Mouse (Mus musculus) B cell, adult 62 days (primary cell): ENCODE data around the gene Calhm2. TPM values are rescaled to one million over a fixed set of nuclear protein-coding genes. Genes with fewer than 3 reads are reported as not detected.

ENCODE experiments used
- total RNA-seq: library from RNA; stranded (reverse); gene quantifications from 4 replicates; pipeline ENCODE4 v1.2.4, GENCODE M21; 2023

Calhm2 gene
- 42.7 to 48.6 TPM (median 43.9 TPM) in 4 replicates for total RNA-seq

GRCm38 (mm10) chr19:47137771-47138421 is at the start of gene Calhm2:
Gene Calhm2 (minus strand): TSS chr19:47138294.

GRCm38 (mm10) chr19:47178431-47179271 is 40.6 kb upstream of the Calhm2 start, which contains the start of gene Neurl1a:
Gene Neurl1a (plus strand): TSS chr19:47178820.

DNA sequence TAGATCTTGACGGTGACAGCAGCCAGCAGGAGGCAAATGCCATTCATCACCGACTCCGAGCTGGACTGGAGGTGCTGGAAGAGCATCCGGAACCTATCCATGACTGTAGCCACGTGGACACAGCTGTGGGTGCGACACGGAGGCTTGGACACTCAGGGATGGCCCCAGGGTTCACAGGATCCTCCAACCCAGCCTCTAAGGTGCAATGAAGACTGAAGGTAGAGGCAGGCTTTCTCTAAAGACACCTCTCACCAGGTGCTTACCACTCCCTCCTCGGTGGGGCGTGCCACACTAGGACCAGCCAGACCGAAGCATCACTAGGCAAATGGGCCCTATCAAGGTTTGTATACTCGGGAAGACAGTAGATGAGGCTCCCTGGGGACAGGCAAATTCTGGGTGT is 19.6 kb upstream of the Calhm2 start, which contains the start of gene Calhm3:
Calhm3 (minus strand) TSS at position 101 of the 400 bp plus-strand sequence.

DNA sequence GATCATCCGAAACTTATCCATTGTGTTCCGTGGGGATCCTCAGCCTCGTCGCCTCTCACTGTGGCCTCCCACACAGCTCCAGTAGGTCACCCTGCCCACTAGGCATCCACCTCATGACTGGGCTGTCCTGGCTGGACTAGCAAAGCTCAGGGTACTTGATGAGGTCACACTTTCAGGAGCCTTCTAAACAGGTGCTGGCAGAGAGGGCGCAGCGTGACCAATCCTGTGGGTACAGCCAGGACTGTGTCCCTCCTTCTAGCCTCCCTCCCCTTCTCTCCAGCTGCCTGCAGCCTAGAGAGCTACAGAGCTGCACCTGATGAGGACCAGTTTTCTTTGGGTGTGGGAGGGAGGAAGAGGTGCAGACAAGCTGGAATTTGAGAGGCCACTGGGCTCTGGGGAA is 6.1 kb upstream of the Calhm2 start, which contains the start of gene Calhm1:
Calhm1 (minus strand) TSS at position 101 of the 400 bp plus-strand sequence.

DNA sequence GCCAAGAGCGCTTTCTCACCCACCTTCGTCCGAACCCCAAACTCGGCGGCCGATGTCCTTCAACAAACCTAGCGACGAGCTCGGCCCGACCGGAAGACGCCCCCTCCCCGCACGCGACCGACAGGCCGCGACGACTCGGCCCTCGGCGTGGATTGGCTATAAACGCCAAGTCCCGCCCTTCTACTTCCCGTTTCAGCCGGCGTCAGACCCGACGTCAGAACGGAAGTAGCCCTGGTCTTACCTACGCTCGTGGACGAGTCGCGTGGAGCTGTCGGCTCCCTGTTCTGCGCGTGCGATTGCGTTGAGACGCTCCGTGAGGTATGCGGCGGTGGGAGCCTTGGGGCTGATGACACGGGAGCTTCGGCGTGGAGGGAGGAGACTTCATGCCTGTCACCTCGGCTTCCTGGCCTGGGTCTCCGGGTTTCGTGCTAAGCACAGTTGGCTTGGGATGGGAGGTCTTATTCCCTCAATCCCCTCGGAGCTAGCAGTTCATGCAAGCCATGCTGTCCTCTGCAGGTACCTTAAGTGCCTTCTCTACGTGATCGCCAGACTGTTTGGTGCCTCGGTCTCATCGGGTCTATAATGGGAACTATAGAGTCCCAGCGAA is 47.4 kb downstream of the Calhm2 start, which contains the start of the genes Usmg5 and Pdcd11:
Usmg5 (minus strand) TSS at position 98 of the 607 bp plus-strand sequence.
Pdcd11 (plus strand) TSS at position 219 of the 607 bp plus-strand sequence.

DNA sequence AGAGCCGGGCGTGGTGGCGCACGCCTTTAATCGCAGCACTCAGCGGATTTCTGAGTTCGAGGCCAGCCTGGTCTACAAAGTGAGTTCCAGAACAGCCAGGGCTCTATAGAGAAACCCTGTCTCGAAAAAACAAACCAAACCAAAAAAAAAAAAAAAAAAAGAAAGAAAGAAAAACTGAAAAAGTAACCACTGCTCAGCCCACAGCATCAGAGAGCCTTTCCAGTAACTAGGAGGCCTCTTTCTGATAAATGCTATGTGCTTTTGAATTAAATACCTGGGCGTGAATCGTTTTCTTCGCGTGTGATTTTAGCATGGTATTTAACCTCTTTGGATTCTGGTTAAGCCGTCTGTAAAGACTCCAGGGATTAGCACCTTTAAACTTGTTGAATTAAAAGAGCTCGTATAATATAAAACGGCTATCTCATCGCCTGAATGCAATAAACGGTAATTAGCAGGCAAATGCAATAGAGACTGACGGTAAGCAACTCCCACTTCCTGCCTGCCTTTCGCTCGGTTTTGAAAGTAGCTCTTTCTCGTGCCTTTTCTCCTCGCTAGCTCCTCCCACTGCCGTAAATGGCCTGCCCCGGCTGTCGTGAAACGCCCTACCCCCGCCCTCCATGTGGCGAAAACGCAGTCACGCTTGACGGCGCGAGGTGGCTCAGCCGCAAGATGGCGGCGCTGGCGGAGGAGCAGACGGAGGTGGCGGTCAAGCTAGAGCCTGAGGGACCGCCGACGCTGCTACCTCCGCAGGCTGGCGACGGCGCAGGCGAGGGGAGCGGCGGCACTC is 70.8 kb downstream of the Calhm2 start, which contains the start of gene Taf5:
Taf5 (plus strand) TSS at position 651 of the 787 bp plus-strand sequence.

Other genes with a start within 250 kb of the Calhm2 start
- not detected in 4 replicates for gene Ina, start 123.6 kb downstream of the Calhm2 start, total RNA-seq
- gene Nt5c2, start 123.1 kb downstream of the Calhm2 start, total RNA-seq = 82.4 to 109 TPM (median 95.3 TPM) in 4 replicates
- 18.3 to 23.0 TPM (median 21.5 TPM) in 4 replicates for gene Pcgf6, start 87.4 kb downstream of the Calhm2 start, total RNA-seq
- gene Taf5, start 70.5 kb downstream of the Calhm2 start, total RNA-seq = 12.3 to 12.6 TPM (median 12.4 TPM) in 4 replicates
- gene Usmg5, start 47.6 kb downstream of the Calhm2 start, total RNA-seq = 199 to 228 TPM (median 203 TPM) in 4 replicates
- 48.0 to 54.7 TPM (median 53.3 TPM) in 4 replicates for gene Pdcd11, start 47.5 kb downstream of the Calhm2 start, total RNA-seq
- gene Calhm1, start 6.0 kb upstream of the Calhm2 start, total RNA-seq = not detected in 4 replicates
- not detected in 4 replicates for gene Calhm3, start 19.5 kb upstream of the Calhm2 start, total RNA-seq
- 0.58 TPM in 1 of 4 replicates, not detected in the others for gene Neurl1a, start 40.5 kb upstream of the Calhm2 start, total RNA-seq